Mouse (Mus musculus) midbrain, embryonic 11.5 days (tissue): ENCODE data around the gene Dnm1. TPM values are rescaled to one million over a fixed set of nuclear protein-coding genes. Genes with fewer than 3 reads are reported as not detected.

Experiments used
- ATAC-seq: fragments of 200-750 bp; cut with Nextera tagmentation; 2 replicates; pipeline ENCODE4 v1.8.0; 2017; ENCODE audit warnings: moderate TSS enrichment, moderate library complexity; ENCODE audit not compliant: low FRiP score
- DNase-seq: peaks from one replicate; pipeline ENCODE4 v3.0.0; 2015; ENCODE audit warnings: low spot score; ENCODE audit errors: missing footprints
- H3K27ac ChIP-seq: fragments of 300-500 bp; sonication (generic); 2 replicates; pipeline ENCODE4 v1.5.1; 2014; ENCODE audit warnings: low read depth, low read length
- H3K27me3 ChIP-seq: fragments of 300-500 bp; sonication (generic); 2 replicates; pipeline ENCODE4 v1.6.1; 2014; ENCODE audit warnings: mild to moderate bottlenecking, low read length, moderate library complexity, mixed read lengths; ENCODE audit not compliant: control insufficient read depth, insufficient read depth
- H3K36me3 ChIP-seq: fragments of 300-500 bp; sonication (generic); 2 replicates; pipeline ENCODE4 v1.6.1; 2014; ENCODE audit warnings: mild to moderate bottlenecking, low read length, moderate library complexity, mixed read lengths; ENCODE audit not compliant: control insufficient read depth, insufficient read depth
- H3K4me1 ChIP-seq: fragments of 300-500 bp; sonication (generic); 2 replicates; pipeline ENCODE4 v1.6.1; 2014; ENCODE audit warnings: low read length; ENCODE audit not compliant: control insufficient read depth, insufficient read depth
- H3K4me2 ChIP-seq: fragments of 300-500 bp; sonication (generic); 2 replicates; pipeline ENCODE4 v1.6.1; 2014; ENCODE audit warnings: mild to moderate bottlenecking, moderate library complexity
- H3K4me3 ChIP-seq: fragments of 300-500 bp; sonication (generic); 2 replicates; pipeline ENCODE4 v1.5.1; 2014; ENCODE audit warnings: low read depth, low read length
- H3K9ac ChIP-seq: fragments of 300-500 bp; sonication (generic); 2 replicates; pipeline ENCODE4 v1.6.1; 2014; ENCODE audit warnings: low read length
- H3K9me3 ChIP-seq: fragments of 300-500 bp; sonication (generic); 2 replicates; pipeline ENCODE4 v1.6.1; 2016; ENCODE audit warnings: low read length; ENCODE audit not compliant: control insufficient read depth
- WGBS: fragments of 180-500 bp; shearing (Covaris S2); extraction: QIAGEN DNeasy Blood & Tissue Kit; methylation state at CpG from one replicate; pipeline ENCODE4 v1.1.7; 2014; 5-methylcytosine and 5-hydroxymethylcytosine counted together
- polyA plus RNA-seq: library from polyadenylated mRNA; unstranded; fragments of >200 nt; fragmentation: Nextera tagmentation; extraction: Ambion mirVana; gene quantifications from 2 replicates; pipeline ENCODE4 v1.2.1, GENCODE M21; 2014

Gene Dnm1
- polyA plus RNA-seq, 1 experiment from 2014 or later = 13.8 TPM

DNA sequence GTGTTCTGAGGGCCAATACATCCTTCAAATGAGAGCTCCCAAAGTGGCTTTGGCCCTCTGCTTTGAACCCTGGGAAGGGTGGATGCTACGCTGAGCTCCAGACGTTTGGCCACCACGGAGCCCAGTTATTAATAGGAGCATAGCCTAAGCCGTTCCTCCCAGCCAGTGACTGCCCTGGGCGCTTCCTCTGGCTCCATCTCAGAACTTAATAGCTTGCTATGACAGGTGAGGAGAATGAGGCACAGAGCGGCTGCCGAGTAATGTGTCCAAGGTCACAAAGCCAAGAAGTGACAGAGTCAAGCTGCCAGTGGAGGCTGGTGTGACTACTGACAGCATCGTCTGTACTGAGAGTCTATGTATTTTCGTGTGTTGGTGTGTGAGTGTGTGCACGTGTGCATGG, 3.1 kb upstream of the Dnm1 start:
- Histone ChIP-seq H3K9me3 (no peaks in the 10 kb centered on the region), H3K9ac (no peak overlapping the region), H3K27me3 (peaks cover 7% of the 10 kb centered on the region; the same call in 1 of the 2 replicates), H3K36me3 (no peaks in the 10 kb centered on the region), H3K27ac (no peak overlapping the region), H3K4me2 (no peak overlapping the region), H3K4me3 (no peak overlapping the region), H3K4me1 (peaks cover 13% of the 10 kb centered on the region)
- 81% methylated on average over 10 of the region's 10 CpGs for WGBS
- DNase-seq = no peak
- no peak for ATAC-seq

- H3K27me3 ChIP-seq = peaks cover 7% of the 10 kb centered on the region; the same call in 1 of the 2 replicates
- no peaks in the 10 kb centered on the region for H3K36me3 ChIP-seq
- ATAC-seq (no peak), DNase-seq (no peak)
- WGBS = 89% methylated on average over 3 of the region's 3 CpGs
- H3K9me3 ChIP-seq = no peaks in the 10 kb centered on the region
- H3K4me3 ChIP-seq = no peak overlapping the region
- no peak overlapping the region for H3K4me2 ChIP-seq
- H3K27ac ChIP-seq = no peak overlapping the region
- H3K9ac ChIP-seq = no peak overlapping the region
- peaks cover 10% of the 10 kb centered on the region for H3K4me1 ChIP-seq
These were observed 1.3 kb upstream of the Dnm1 start for GRCm38 (mm10) chr2:32354336-32354895.

DNA sequence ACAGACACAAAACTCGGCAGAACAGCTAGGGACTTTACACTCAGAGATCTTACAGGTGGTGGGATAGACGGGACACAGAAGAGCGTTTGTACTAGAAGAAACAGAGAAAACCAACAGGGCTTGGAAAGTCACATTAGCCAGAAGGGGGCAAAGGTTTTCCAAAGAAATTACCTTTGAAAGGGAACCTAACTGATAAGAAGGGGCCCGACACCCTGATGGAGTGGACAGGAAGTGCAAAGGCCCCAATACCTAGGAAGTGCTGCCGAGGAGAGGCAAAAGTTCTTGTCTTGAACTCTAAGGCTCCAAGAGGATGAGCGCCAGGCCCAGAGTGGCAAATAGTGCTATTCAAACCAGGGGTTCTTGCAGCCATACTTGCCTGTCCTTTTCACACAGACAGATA, 698 bp upstream of the Dnm1 start:
- no peak for ATAC-seq
- Histone ChIP-seq H3K27me3 (peaks cover 7% of the 10 kb centered on the region; the same call in 1 of the 2 replicates), H3K4me3 (no peak overlapping the region), H3K36me3 (no peaks in the 10 kb centered on the region), H3K4me2 (no peak overlapping the region), H3K9ac (no peak overlapping the region; the same call in 1 of the 2 replicates), H3K4me1 (peaks cover 10% of the 10 kb centered on the region), H3K9me3 (no peaks in the 10 kb centered on the region), H3K27ac (no peak overlapping the region)
- DNase-seq = no peak
- 74% methylated on average over 6 of the region's 6 CpGs for WGBS

DNA sequence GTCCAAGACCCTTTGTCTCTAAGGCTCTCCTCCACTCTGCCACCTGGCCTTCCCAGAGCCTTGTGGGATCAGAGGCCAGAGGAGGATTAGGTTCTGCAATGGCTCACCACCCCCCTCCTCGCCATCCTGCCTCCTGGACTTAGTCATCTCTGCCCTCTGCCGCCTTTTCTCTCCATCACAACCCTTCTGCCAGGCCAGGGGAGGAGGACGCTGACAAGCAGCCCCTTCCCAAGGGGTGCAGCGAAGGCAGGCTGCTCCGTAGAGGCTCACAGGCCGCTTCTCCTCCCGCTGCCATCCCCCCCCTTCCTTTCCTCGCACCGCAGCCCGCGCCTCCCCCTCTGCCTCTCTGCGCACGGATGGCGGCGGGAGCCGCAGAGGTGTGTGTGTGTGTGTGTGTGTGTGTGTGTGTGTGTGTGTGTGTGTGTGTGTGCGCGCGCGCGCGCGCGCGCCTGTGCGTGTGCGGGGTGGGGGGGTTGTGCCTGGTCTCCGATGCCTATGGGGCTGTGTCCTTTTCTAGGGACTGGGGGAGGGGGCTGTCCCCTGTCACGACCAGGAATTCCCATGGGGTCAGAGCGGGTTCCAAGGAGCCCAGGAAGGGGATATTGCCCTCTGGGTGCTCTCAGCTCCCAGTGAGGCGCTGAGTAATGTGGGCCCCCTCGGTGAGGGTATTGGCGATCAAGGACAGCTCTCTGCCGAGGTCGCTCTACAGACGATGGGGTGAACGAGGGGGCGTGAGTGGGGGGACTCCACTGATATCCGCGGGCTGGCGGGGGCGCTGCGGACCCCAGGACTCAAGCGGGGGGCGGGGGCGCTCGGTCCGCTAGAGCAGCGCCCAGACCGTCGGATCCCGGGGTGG, 759 bp downstream of the Dnm1 start, which contains the start of gene Ciz1:
Gene Ciz1 (plus strand): TSS at position 177 of the 856 bp plus-strand sequence.
- ATAC-seq (peak; percentile 67), DNase-seq (peak; percentile 92)
- Histone ChIP-seq H3K27me3 (peaks cover 7% of the 10 kb centered on the region; the same call in 1 of the 2 replicates), H3K4me1 (peaks cover 10% of the 10 kb centered on the region), H3K9me3 (no peaks in the 10 kb centered on the region), H3K9ac (peak within 1 kb of the TSS; percentile 71), H3K4me3 (peak within 1 kb of the TSS; percentile 57), H3K36me3 (no peaks in the 10 kb centered on the region), H3K4me2 (peak within 1 kb of the TSS; percentile 96), H3K27ac (peak within 1 kb of the TSS; percentile 53)
- WGBS = under 1% methylated on average over 40 of the region's 52 CpGs

GRCm38 (mm10) chr2:32351471-32351961, 1.6 kb downstream of the Dnm1 start:
- WGBS = 59% methylated on average over 9 of the region's 9 CpGs
- Histone ChIP-seq H3K4me1 (peaks cover 10% of the 10 kb centered on the region), H3K27me3 (peaks cover 7% of the 10 kb centered on the region; the same call in 1 of the 2 replicates), H3K4me3 (peak overlapping the region; percentile 57), H3K4me2 (peak overlapping the region; percentile 96), H3K9ac (peak overlapping the region; percentile 71; the same call in 1 of the 2 replicates), H3K36me3 (no peaks in the 10 kb centered on the region), H3K9me3 (no peaks in the 10 kb centered on the region), H3K27ac (peak overlapping the region; percentile 53; the same call in 1 of the 2 replicates)
- DNase-seq (no peak), ATAC-seq (no peak)

- H3K4me2 ChIP-seq = no peak overlapping the region
- H3K9ac ChIP-seq = no peak overlapping the region
- H3K9me3 ChIP-seq = no peaks in the 10 kb centered on the region
- H3K4me3 ChIP-seq = no peak overlapping the region
- peaks cover 7% of the 10 kb centered on the region; the same call in 1 of the 2 replicates for H3K27me3 ChIP-seq
- peaks cover 10% of the 10 kb centered on the region for H3K4me1 ChIP-seq
- 57% methylated on average over 13 of the region's 13 CpGs for WGBS
- H3K27ac ChIP-seq = no peak overlapping the region
- H3K36me3 ChIP-seq = no peaks in the 10 kb centered on the region
- DNase-seq = no peak
- no peak for ATAC-seq
These were observed 2.6 kb downstream of the Dnm1 start for GRCm38 (mm10) chr2:32350471-32351051.

GRCm38 (mm10) chr2:32349625-32350255, 3.4 kb downstream of the Dnm1 start:
- Histone ChIP-seq H3K4me2 (no peak overlapping the region), H3K4me3 (no peak overlapping the region), H3K27me3 (peaks cover 7% of the 10 kb centered on the region; the same call in 1 of the 2 replicates), H3K9ac (no peak overlapping the region), H3K36me3 (no peaks in the 10 kb centered on the region), H3K27ac (no peak overlapping the region), H3K4me1 (peaks cover 10% of the 10 kb centered on the region), H3K9me3 (no peaks in the 10 kb centered on the region)
- ATAC-seq (no peak), DNase-seq (no peak)
- 72% methylated on average over 8 of the region's 8 CpGs for WGBS

- H3K27me3 ChIP-seq = peaks cover 7% of the 10 kb centered on the region; the same call in 1 of the 2 replicates
- no peaks in the 10 kb centered on the region for H3K36me3 ChIP-seq
- ATAC-seq = no peak
- H3K4me3 ChIP-seq = no peak overlapping the region
- no peak overlapping the region for H3K9ac ChIP-seq
- H3K4me1 ChIP-seq = peaks cover 10% of the 10 kb centered on the region
- 84% methylated on average over 11 of the region's 11 CpGs for WGBS
- DNase-seq = no peak
- H3K9me3 ChIP-seq = no peaks in the 10 kb centered on the region
- H3K27ac ChIP-seq = no peak overlapping the region
- H3K4me2 ChIP-seq = no peak overlapping the region
These were observed 4.8 kb downstream of the Dnm1 start for GRCm38 (mm10) chr2:32348311-32348710.
